Mouse (Mus musculus): ENCODE measurements around the gene Slc6a8.

GRCm38 (mm10) chrX:73673619-73673967 is 643 bp downstream of the Slc6a8 start:
- TF ChIP-seq POLR2A (IDR thresholded peaks at IDR 0.05; ENCODE audit: extremely low read depth, insufficient read depth, low read length) (no peak), CTCF (IDR thresholded peaks at IDR 0.05; ENCODE audit: low read depth, low read length) (no peak)

All from liver, adult 2 months (tissue).